Mouse (Mus musculus): ENCODE data around the gene Sestd1. TPM values are rescaled to one million over a fixed set of nuclear protein-coding genes. Genes with fewer than 3 reads are reported as not detected.

The Sestd1 gene
- polyA plus RNA-seq, 1 experiment = 12.1 TPM

DNA sequence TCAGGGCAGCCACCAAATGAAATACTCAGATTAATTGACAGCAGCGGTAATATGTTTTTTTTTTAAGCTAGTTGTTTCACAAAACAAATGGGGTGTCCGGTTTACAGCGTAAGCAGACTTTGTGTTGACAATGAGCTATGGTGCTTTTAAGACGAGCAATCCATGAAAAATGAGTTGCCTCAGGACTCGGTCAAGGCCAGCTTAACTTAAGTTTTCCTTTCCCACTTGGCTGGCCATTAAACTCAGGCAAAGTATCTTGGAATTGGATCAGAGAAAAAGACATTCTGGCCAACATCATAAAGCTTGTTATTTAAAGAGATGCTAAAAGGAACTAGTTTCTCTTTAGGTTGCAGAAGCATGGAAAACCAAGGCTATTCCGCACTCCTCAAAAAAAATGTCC is 136.9 kb downstream of the Sestd1 start:
- no peak overlapping the region for H3K4me3 ChIP-seq (replicated peaks; ENCODE audit: extremely low read depth, low read depth, low read length)
- 41% methylated on average over 6 of the region's 6 CpGs for WGBS
- no peak for TF ChIP-seq POLR2A (IDR thresholded peaks at IDR 0.05; ENCODE audit: borderline replicate concordance, extremely low read depth, low read depth, low read length)
- no peak for TF ChIP-seq CTCF (IDR thresholded peaks at IDR 0.05; ENCODE audit: insufficient read depth, low read length)
- no peaks in the 10 kb centered on the region for H3K4me1 ChIP-seq (ENCODE audit: control insufficient read depth, insufficient read depth, low read length)
- no peak for DNase-seq

DNA sequence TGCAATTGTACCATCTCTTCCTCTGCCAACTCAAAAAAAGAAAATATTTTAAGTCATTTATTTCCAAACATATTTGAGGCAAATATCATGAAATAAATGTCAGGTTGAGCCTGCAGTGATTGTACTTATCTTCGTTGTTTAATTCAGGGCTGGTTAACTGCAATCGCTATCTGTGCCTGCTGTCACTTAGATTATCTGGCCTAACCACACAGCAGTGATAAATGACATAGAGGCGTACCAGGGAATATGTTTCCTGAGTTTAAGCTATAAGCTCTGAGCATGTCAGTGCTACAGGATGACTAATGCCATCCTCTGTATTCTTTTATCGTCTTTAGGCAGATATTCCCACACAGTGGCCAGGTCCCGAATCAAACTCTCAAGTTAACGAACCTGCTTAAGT is 141.5 kb downstream of the Sestd1 start:
- Histone ChIP-seq H3K4me1 (ENCODE audit: control insufficient read depth, insufficient read depth, low read length) (peaks cover 5% of the 10 kb centered on the region), H3K4me3 (replicated peaks; ENCODE audit: extremely low read depth, low read depth, low read length) (no peak overlapping the region)
- WGBS = 53% methylated on average over 6 of the region's 6 CpGs
- TF ChIP-seq POLR2A (IDR thresholded peaks at IDR 0.05; ENCODE audit: borderline replicate concordance, extremely low read depth, low read depth, low read length) (no peak), CTCF (IDR thresholded peaks at IDR 0.05; ENCODE audit: insufficient read depth, low read length) (no peak)
- no peak for DNase-seq

DNA sequence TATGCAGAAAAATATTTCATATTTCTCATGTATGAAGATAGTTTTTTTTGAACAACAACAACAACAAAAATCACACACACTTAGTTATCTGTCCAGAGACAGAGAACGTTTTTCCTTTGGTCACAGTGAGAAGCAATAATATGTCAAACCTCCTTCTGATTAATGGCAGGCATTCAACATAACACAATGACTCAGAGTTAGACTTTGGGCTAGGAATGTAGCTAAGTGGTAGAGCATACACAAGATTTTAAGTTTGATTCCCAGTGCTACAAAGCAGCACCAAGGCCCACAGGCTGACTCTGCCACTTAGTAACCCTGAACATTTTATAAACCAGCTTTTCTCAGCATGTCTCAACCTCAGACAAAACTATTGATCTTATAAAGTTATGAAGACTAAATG is 145.5 kb downstream of the Sestd1 start:
- 12% methylated on average over 1 of the region's 1 CpGs for WGBS
- TF ChIP-seq CTCF (IDR thresholded peaks at IDR 0.05; ENCODE audit: insufficient read depth, low read length) = no peak
- no peak for TF ChIP-seq POLR2A (IDR thresholded peaks at IDR 0.05; ENCODE audit: borderline replicate concordance, extremely low read depth, low read depth, low read length)
- H3K4me3 ChIP-seq (replicated peaks; ENCODE audit: extremely low read depth, low read depth, low read length) = no peak overlapping the region
- no peak for DNase-seq
- peaks cover 5% of the 10 kb centered on the region for H3K4me1 ChIP-seq (ENCODE audit: control insufficient read depth, insufficient read depth, low read length)

DNA sequence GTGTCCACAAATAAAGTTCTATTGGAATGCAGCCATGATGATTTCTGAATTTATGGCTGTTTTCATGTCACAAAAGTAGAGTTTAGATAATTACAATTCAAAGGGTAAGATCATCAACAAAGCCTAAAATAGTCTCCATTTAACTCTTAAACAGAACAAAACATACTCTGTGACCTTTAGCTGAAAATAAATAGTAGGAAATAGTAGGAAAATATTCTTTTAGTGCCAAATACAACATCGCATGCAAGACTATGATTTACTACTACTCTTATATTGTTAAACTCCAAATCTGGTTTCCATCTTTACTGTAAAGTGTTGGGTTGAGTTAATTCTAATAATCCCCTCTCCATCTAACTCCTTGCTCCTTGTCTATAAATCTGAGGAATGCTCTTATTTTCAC is 147.0 kb downstream of the Sestd1 start:
- H3K4me3 ChIP-seq (replicated peaks; ENCODE audit: extremely low read depth, low read depth, low read length) = no peak overlapping the region
- peaks cover 5% of the 10 kb centered on the region for H3K4me1 ChIP-seq (ENCODE audit: control insufficient read depth, insufficient read depth, low read length)
- WGBS = 64% methylated on average over 1 of the region's 1 CpGs
- no peak for TF ChIP-seq POLR2A (IDR thresholded peaks at IDR 0.05; ENCODE audit: borderline replicate concordance, extremely low read depth, low read depth, low read length)
- DNase-seq = no peak

Other genes starting within 250 kb of the Sestd1 start
- gene Ccdc141, start 110.0 kb downstream of the Sestd1 start, polyA plus RNA-seq (2012; rRNA removed) = 15.9 and 19.8 TPM in 2 replicates

Data from lung, adult 2 months (tissue).